Comparison of ENCODE assay signal across 32 mouse cellular contexts in the genomic region with DNA sequence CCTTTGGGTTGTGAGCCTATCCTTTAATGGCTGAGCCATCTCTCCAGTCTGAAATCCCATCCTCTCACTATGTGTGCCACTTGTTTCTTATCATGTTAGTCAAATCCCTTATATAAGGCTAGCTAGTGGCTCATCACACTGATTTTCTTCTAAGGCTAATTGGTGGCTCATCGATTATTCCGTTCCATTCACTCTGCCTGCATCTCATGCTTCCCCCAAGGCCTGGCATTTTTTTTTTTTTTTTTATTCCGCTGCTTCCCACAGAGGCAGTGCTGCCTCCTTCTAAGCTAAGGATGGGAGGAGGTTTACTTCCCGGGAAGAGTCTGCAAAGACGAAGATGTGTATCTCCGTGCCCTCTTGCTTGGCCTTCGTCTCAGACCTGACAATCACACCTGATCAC. TPM values are rescaled to one million over a fixed set of nuclear protein-coding genes. Genes with fewer than 3 reads are reported as not detected.
DNase-seq lines count a peak whose midpoint lies in the region; ATAC-seq lines count a peak whose summit lies in the region.
"Had no signal": no experiment of that assay in that cellular context is flagged by ENCODE, and none has a peak within 500 bp of the region (broad histone marks: within the 10 kb centered on the region; RNA-seq: fewer than 3 reads in every experiment).

No protein-coding gene starts in this region.

- no peak overlapping the region for H3K9ac ChIP-seq in forebrain, embryonic 14.5 days (ENCODE audit: low read length)
- H3K9ac ChIP-seq in forebrain, embryonic 12.5 days, result no peak overlapping the region
- H3K9ac ChIP-seq in midbrain, embryonic 13.5 days (replicated peaks), result no peak overlapping the region
- 0 out of 2 replicates have a peak overlapping the region, but pooled peaks have one; percentile 32 for H3K9ac ChIP-seq in hindbrain, embryonic 16.5 days (ENCODE audit: low read depth, low read length)
- H3K9ac ChIP-seq in neural tube, embryonic 15.5 days (replicated peaks), result no peak overlapping the region
- H3K9ac ChIP-seq: limb, embryonic 13.5 days had no signal

- no peak overlapping the region for H3K27ac ChIP-seq in forebrain, embryonic 14.5 days (ENCODE audit: low read depth, low read length)
- no peak overlapping the region for H3K27ac ChIP-seq in forebrain, embryonic 12.5 days
- no peak overlapping the region for H3K27ac ChIP-seq in midbrain, embryonic 13.5 days
- no peak overlapping the region for H3K27ac ChIP-seq in midbrain, embryonic 10.5 days (replicated peaks)
- no peak overlapping the region for H3K27ac ChIP-seq in hindbrain, embryonic 16.5 days (ENCODE audit: low read depth, low read length)
- H3K27ac ChIP-seq in neural tube, embryonic 15.5 days (replicated peaks), result no peak overlapping the region
- H3K27ac ChIP-seq: limb, embryonic 13.5 days had no signal

- no peak overlapping the region for H3K4me2 ChIP-seq in forebrain, embryonic 14.5 days (ENCODE audit: low read length)
- H3K4me2 ChIP-seq in forebrain, embryonic 12.5 days, result no peak overlapping the region
- peak overlapping the region; percentile 0; the same call in 1 of the 2 replicates for H3K4me2 ChIP-seq in midbrain, embryonic 13.5 days (replicated peaks)
- peak overlapping the region; percentile 32; the same call in 1 of the 2 replicates for H3K4me2 ChIP-seq in hindbrain, embryonic 16.5 days (ENCODE audit: low read length)
- 0 out of 2 replicates have a peak overlapping the region, but pooled peaks have one; percentile 11 for H3K4me2 ChIP-seq in neural tube, embryonic 15.5 days
- H3K4me2 ChIP-seq: heart, embryonic 11.5 days; limb, embryonic 13.5 days; liver, embryonic 11.5 days had no signal

- H3K36me3 ChIP-seq in forebrain, embryonic 14.5 days (ENCODE audit: control insufficient read depth, insufficient read depth, low read length), result no peaks in the 10 kb centered on the region
- no peaks in the 10 kb centered on the region for H3K36me3 ChIP-seq in forebrain, embryonic 12.5 days (replicated peaks)
- no peaks in the 10 kb centered on the region for H3K36me3 ChIP-seq in midbrain, embryonic 13.5 days
- no peaks in the 10 kb centered on the region for H3K36me3 ChIP-seq in midbrain, embryonic 10.5 days
- no peaks in the 10 kb centered on the region for H3K36me3 ChIP-seq in hindbrain, embryonic 16.5 days (ENCODE audit: control insufficient read depth, insufficient read depth, low read length)
- no peaks in the 10 kb centered on the region for H3K36me3 ChIP-seq in neural tube, embryonic 15.5 days
- H3K36me3 ChIP-seq: limb, embryonic 13.5 days had no signal

- 0 out of 2 replicates have a peak, but pooled peaks have one; percentile 23 for ATAC-seq in forebrain, embryonic 14.5 days
- no peak for ATAC-seq in forebrain, embryonic 12.5 days (ENCODE audit: low FRiP score)
- peak; percentile 65 for ATAC-seq in midbrain, embryonic 13.5 days
- peak; percentile 52; the same call in 1 of the 2 replicates for ATAC-seq in hindbrain, embryonic 16.5 days
- no peak for ATAC-seq in neural tube, embryonic 15.5 days (ENCODE audit: low FRiP score)
- ATAC-seq: inflammation-experienced regulatory T-cells, adult 6 months; lung, postnatal 0 days had no signal

- WGBS in forebrain, embryonic 14.5 days, result 65% methylated on average over 7 of the region's 7 CpGs
- WGBS in forebrain, embryonic 12.5 days, result 66% methylated on average over 7 of the region's 7 CpGs
- WGBS in midbrain, embryonic 13.5 days, result 59% methylated on average over 7 of the region's 7 CpGs
- WGBS in midbrain, embryonic 10.5 days, result 80% methylated on average over 7 of the region's 7 CpGs
- 52% methylated on average over 7 of the region's 7 CpGs for WGBS in hindbrain, embryonic 16.5 days
- 60% methylated on average over 7 of the region's 7 CpGs for WGBS in neural tube, embryonic 15.5 days

- H3K4me3 ChIP-seq in forebrain, embryonic 14.5 days (ENCODE audit: low read depth, low read length), result no peak overlapping the region
- no peak overlapping the region for H3K4me3 ChIP-seq in forebrain, embryonic 12.5 days (replicated peaks)
- no peak overlapping the region for H3K4me3 ChIP-seq in midbrain, embryonic 13.5 days (replicated peaks)
- no peak overlapping the region for H3K4me3 ChIP-seq in midbrain, embryonic 10.5 days
- H3K4me3 ChIP-seq in hindbrain, embryonic 16.5 days (ENCODE audit: low read length), result no peak overlapping the region
- H3K4me3 ChIP-seq in neural tube, embryonic 15.5 days (replicated peaks), result no peak overlapping the region
- H3K4me3 ChIP-seq: limb, embryonic 13.5 days; megakaryocyte, embryonic 14.5 days had no signal

- H3K4me1 ChIP-seq in forebrain, embryonic 14.5 days (ENCODE audit: control insufficient read depth, insufficient read depth, low read length), result no peaks in the 10 kb centered on the region
- no peaks in the 10 kb centered on the region for H3K4me1 ChIP-seq in forebrain, embryonic 12.5 days
- peaks cover 5% of the 10 kb centered on the region; the same call in 1 of the 2 replicates for H3K4me1 ChIP-seq in midbrain, embryonic 13.5 days (replicated peaks)
- peaks cover 9% of the 10 kb centered on the region; the same call in 1 of the 2 replicates for H3K4me1 ChIP-seq in midbrain, embryonic 10.5 days
- H3K4me1 ChIP-seq in hindbrain, embryonic 16.5 days (ENCODE audit: control insufficient read depth, insufficient read depth, low read depth, low read length), result no peaks in the 10 kb centered on the region
- peaks cover 2% of the 10 kb centered on the region; the same call in 1 of the 2 replicates for H3K4me1 ChIP-seq in neural tube, embryonic 15.5 days
- H3K4me1 ChIP-seq: limb, embryonic 13.5 days had no signal

- H3K27me3 ChIP-seq in forebrain, embryonic 14.5 days (replicated peaks; ENCODE audit: control insufficient read depth, insufficient read depth, low read length), result no peaks in the 10 kb centered on the region; the same call in 1 of the 2 replicates
- peaks cover 23% of the 10 kb centered on the region; the same call in 1 of the 2 replicates for H3K27me3 ChIP-seq in forebrain, embryonic 12.5 days
- peaks cover 5% of the 10 kb centered on the region; the same call in 1 of the 2 replicates for H3K27me3 ChIP-seq in midbrain, embryonic 13.5 days
- peaks cover 48% of the 10 kb centered on the region for H3K27me3 ChIP-seq in midbrain, embryonic 10.5 days (ENCODE audit: low read depth, poor library complexity, severe bottlenecking)
- H3K27me3 ChIP-seq in hindbrain, embryonic 16.5 days (replicated peaks; ENCODE audit: control insufficient read depth, insufficient read depth, low read length), result no peaks in the 10 kb centered on the region
- H3K27me3 ChIP-seq in neural tube, embryonic 15.5 days (replicated peaks), result peaks cover 9% of the 10 kb centered on the region

- DNase-seq in forebrain, embryonic 14.5 days (ENCODE audit: low spot score), result peak; percentile 53
- DNase-seq in midbrain, embryonic 10.5 days (ENCODE audit: low spot score), result no peak
- DNase-seq in urinary bladder, postnatal 10 days (ENCODE audit: low spot score), result no peak
- DNase-seq in T-cell, adult 2 months (ENCODE audit: low spot score), result no peak
- DNase-seq: adrenal gland, postnatal 10 days; cerebellum, adult 11 months; cerebellum, adult 9-10 months; cerebellum, postnatal 36 days; gastrocnemius, postnatal 25 days; heart, adult 18-20 months; heart, postnatal 36 days; kidney, adult 18-20 months; kidney, postnatal 36 days; lung, postnatal 4 days; right cerebral cortex, postnatal 14 days had no signal

- no peaks in the 10 kb centered on the region for H3K9me3 ChIP-seq in forebrain, embryonic 14.5 days (replicated peaks; ENCODE audit: control insufficient read depth, low read length)
- H3K9me3 ChIP-seq in forebrain, embryonic 12.5 days, result no peaks in the 10 kb centered on the region
- H3K9me3 ChIP-seq in midbrain, embryonic 13.5 days, result no peaks in the 10 kb centered on the region
- H3K9me3 ChIP-seq in midbrain, embryonic 10.5 days (replicated peaks), result no peaks in the 10 kb centered on the region
- H3K9me3 ChIP-seq in hindbrain, embryonic 16.5 days (ENCODE audit: control insufficient read depth, low read length), result no peaks in the 10 kb centered on the region
- H3K9me3 ChIP-seq in neural tube, embryonic 15.5 days (replicated peaks), result no peaks in the 10 kb centered on the region
- H3K9me3 ChIP-seq: limb, embryonic 13.5 days; megakaryocyte, embryonic 14.5 days had no signal

RNA-seq across cellular contexts. Expression of gene Pfdn4, which starts 9.0 kb away (rescaled TPM):
- 128 and 139 TPM in 2 replicates for polyA plus RNA-seq in forebrain, embryonic 14.5 days (2014; fragmentation: Nextera tagmentation; extraction: Ambion mirVana)
- 139 and 140 TPM in 2 replicates for polyA plus RNA-seq in forebrain, embryonic 12.5 days (2016; fragmentation: Nextera tagmentation; extraction: Ambion mirVana)
- 127 and 147 TPM in 2 replicates for polyA plus RNA-seq in midbrain, embryonic 13.5 days (2015; fragmentation: Nextera tagmentation; extraction: Ambion mirVana)
- 97.8 and 106 TPM in 2 replicates for polyA plus RNA-seq in midbrain, embryonic 10.5 days (2016; fragmentation: Nextera tagmentation; extraction: Ambion mirVana)
- polyA plus RNA-seq in hindbrain, embryonic 16.5 days (2015; fragmentation: Nextera tagmentation; extraction: Ambion mirVana), result 99.8 and 124 TPM in 2 replicates
- polyA plus RNA-seq in neural tube, embryonic 15.5 days (2015; fragmentation: Nextera tagmentation; extraction: Ambion mirVana), result 125 and 142 TPM in 2 replicates

RNA-seq across cellular contexts. Expression of gene Cyp24a1, which starts 9.7 kb away (rescaled TPM):
- not detected in 2 replicates for polyA plus RNA-seq in forebrain, embryonic 14.5 days (2014; fragmentation: Nextera tagmentation; extraction: Ambion mirVana)
- polyA plus RNA-seq in forebrain, embryonic 12.5 days (2016; fragmentation: Nextera tagmentation; extraction: Ambion mirVana), result 0.06 TPM in 1 of 2 replicates, not detected in the other
- 0.10 and 0.17 TPM in 2 replicates for polyA plus RNA-seq in midbrain, embryonic 13.5 days (2015; fragmentation: Nextera tagmentation; extraction: Ambion mirVana)
- not detected in 2 replicates for polyA plus RNA-seq in midbrain, embryonic 10.5 days (2016; fragmentation: Nextera tagmentation; extraction: Ambion mirVana)
- polyA plus RNA-seq in hindbrain, embryonic 16.5 days (2015; fragmentation: Nextera tagmentation; extraction: Ambion mirVana), result 0.08 and 0.10 TPM in 2 replicates
- polyA plus RNA-seq in neural tube, embryonic 15.5 days (2015; fragmentation: Nextera tagmentation; extraction: Ambion mirVana), result 0.12 TPM in 1 of 2 replicates, not detected in the other
- polyA plus RNA-seq: C2C12; embryonic facial prominence, embryonic 11.5 days; heart, embryonic 11.5 days; heart, embryonic 16.5 days; inflammation-experienced regulatory T-cells, adult 6 months; limb, embryonic 13.5 days; liver, embryonic 11.5 days; liver, embryonic 16.5 days; lung, postnatal 0 days; small intestine, adult 2 months; stomach, embryonic 14.5 days; urinary bladder, adult 2 months had no signal

RNA-seq across cellular contexts. Expression of gene Bcas1, which starts 59.6 kb away (rescaled TPM):
- polyA plus RNA-seq in forebrain, embryonic 14.5 days (2014; fragmentation: Nextera tagmentation; extraction: Ambion mirVana), result 1.4 and 2.1 TPM in 2 replicates
- 1.00 and 1.3 TPM in 2 replicates for polyA plus RNA-seq in forebrain, embryonic 12.5 days (2016; fragmentation: Nextera tagmentation; extraction: Ambion mirVana)
- polyA plus RNA-seq in midbrain, embryonic 13.5 days (2015; fragmentation: Nextera tagmentation; extraction: Ambion mirVana), result 8.3 and 9.1 TPM in 2 replicates
- 1.8 and 2.1 TPM in 2 replicates for polyA plus RNA-seq in midbrain, embryonic 10.5 days (2016; fragmentation: Nextera tagmentation; extraction: Ambion mirVana)
- 16.7 and 20.0 TPM in 2 replicates for polyA plus RNA-seq in hindbrain, embryonic 16.5 days (2015; fragmentation: Nextera tagmentation; extraction: Ambion mirVana)
- polyA plus RNA-seq in neural tube, embryonic 15.5 days (2015; fragmentation: Nextera tagmentation; extraction: Ambion mirVana), result 9.2 and 10.6 TPM in 2 replicates
- polyA plus RNA-seq: C2C12 had no signal

Comparison
In these comparisons a context has a peak if more than half of its experiments do, and no peak if none do; other contexts are left out.
1. ATAC-seq: peak in forebrain, embryonic 14.5 days (single experiment), midbrain, embryonic 13.5 days (single experiment) and hindbrain, embryonic 16.5 days (single experiment); none in forebrain, embryonic 12.5 days (single experiment) and neural tube, embryonic 15.5 days (single experiment).
2. H3K4me2 ChIP-seq: peak in midbrain, embryonic 13.5 days (single experiment), hindbrain, embryonic 16.5 days (single experiment) and neural tube, embryonic 15.5 days (single experiment); none in forebrain, embryonic 14.5 days (single experiment) and forebrain, embryonic 12.5 days (single experiment).